Mouse (Mus musculus): ENCODE data around the gene Auts2.

DNA sequence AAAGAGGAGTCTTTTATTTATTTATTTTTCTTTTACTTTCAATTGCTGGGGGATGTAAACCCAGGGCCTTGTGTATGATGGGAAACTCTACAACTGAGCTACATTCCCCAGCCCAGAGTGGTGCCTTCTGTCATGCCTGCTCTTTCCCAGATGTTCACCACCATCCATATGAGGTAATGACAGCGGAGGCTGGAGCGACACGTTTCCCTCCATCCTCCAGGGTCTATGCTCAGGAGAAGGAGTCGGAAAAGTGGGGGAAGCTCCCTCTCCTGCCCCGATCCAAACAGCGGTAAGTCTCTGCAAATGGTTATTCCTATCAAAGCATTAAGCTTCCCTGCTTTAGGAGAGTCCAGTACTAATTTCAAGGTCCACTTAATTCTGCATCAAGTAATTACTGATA, 768.4 kb downstream of the Auts2 start:
- TF ChIP-seq POLR2A (IDR thresholded peaks at IDR 0.05; ENCODE audit: low read depth, low read length) (no peak), CTCF (conservative IDR thresholded peaks at IDR 0.05; ENCODE audit: insufficient read depth, insufficient read length, low read depth, low read length) (no peak)

All from kidney, adult 2 months (tissue).